Mouse (Mus musculus): ENCODE data around the gene Lingo2.

Gene Lingo2

DNA sequence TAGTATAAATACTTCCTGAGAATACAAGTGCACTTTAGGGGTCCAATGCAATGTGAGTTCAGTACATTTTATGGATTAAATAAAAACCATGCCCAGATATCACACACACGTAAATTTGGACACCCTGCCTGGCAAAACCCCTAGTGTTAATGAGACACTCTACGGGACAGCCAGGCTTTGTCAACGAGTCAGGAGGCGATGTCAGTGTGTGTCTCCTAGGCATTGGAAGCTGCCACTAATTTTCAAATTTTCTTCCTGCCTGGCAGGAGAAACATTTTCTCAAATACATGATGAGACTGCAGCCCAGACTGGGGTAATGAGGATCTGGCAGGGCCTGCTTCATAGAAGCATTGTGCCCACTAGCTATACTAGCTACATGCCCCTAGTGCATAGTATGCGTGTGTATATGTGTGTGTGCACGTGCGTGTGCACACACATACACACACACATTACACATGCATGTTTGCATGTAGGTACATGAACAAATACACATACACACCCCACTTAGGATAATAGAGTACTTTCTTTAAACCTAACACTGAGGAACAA lies 1128.2 kb downstream of the Lingo2 start:
- no peak for DNase-seq

DNA sequence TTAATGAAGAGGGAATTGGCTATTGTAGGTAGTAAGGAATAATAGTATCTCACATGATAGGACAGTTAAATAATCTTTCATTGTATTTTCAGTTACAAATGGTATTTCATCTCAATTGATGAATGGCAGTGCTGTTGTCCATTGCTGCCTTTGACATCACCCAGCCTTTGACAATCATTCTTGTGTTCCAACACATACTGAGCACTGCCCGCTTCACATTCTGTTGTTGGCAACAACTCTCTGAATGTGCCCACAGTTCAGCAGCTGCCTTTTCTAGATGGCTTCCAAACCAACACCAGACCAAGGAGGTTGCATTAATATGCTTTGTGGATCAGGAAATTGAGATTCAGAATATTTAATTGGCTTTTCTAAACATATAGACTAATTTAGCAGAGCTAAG lies 1130.8 kb downstream of the Lingo2 start:
- no peak for DNase-seq

DNA sequence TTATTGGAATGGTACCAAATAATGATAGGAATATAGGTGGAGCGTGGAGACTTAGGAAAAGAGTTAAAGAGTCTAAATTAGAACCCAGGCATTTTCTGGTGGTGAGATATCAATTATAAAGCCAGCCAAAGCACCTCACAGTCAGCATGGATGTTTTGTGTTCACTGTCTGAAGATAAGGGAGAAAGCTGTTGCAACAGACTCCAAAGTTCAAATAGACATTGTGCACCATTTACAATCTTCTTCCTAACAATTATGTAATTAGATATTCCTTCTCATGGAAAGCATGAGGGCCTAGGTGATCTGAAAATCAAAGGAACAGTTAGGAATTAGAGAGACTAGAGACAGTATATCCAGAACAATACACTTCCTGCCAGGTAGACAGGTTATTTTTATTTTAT lies 1136.8 kb downstream of the Lingo2 start:
- no peak for DNase-seq

DNA sequence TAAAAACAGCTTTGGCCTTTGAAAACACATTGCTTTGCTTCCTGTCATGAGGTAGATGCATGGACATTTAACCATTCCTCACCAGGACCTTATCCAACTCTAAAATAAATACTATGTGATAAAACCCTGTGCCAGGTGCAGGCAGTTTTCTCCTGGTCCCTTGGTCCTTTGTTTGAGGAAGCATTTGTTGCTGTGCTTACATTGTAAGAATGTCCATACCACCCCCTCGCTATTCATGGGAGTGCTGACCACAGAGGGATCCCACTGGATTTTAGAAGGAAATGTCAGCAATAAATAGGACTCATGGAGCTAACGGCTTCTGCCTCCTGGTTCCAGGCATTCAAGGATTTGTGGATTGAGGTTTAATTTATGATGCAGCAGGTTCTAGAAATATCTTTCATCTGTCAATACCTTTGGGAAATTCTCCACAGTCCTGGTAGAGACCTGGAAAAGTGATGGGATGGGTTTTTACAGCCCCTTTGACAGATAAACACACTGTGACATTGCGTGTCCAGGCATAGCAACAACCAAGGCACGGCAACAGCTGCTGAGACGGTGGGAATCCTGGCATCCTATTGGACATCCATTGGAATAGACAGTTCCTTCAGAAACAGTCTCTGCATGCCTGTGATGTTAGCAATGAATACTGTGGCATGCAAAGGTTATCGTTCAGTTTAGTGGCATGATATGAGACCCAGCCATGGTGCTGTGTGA lies 1143.9 kb downstream of the Lingo2 start:
- DNase-seq: no peak

DNA sequence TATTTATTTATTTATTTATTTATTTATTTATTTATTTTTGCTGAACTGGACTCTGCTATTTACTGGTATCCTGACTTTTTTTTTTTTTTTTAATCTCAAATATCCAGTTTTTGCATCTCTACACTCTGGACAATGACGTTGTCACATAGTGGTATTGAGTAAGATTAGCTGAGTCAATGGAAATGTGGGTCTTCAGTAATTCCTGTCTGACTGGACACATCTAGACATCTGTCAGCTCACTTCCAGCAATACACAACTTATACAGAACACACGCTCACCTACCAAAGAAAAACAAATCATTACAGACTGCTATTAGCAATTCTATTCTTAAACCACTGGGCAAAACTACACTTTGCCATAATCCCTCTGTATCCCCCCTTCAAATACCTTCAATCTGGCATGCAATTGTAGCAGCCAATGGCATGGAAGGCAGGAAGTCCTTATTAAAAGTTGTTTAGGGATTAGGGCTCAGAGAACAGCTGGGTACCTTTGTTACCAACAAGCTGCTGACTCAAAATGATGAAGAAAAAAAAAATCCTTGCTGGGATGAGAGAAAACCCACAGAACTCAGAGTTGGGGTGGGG lies 1144.6 kb downstream of the Lingo2 start:
- DNase-seq: peak; percentile 15

DNA sequence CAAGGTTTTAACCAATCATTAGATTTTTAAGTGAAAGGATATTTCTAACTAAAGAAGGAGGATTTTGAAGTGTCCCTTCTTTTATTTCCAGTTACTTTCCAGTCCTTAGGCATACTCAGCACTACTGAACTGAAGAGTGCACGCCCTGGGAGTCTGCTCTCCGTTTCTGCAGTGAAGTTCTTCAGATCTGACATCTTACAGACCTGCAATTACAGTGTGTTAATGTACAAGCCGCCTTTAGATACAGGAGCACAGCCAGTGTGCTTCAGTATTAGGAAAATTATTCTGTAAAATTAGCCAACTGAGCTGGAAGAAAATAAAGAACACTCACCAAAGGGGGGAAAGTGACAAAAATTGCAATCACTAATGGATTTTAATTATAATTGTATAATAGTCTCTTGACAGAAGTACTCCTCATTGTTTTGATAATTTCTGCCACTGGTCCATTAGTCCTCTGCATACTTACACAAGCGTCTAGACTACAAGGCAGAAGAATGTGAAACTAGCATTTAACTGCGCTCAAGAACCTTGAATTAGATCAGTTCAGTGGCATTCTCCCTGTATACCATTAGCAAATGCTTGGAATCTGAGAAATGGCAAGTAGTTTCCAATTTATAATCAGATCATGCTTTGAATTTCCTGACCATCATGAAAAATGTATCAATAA lies 1167.2 kb downstream of the Lingo2 start:
- no peak for DNase-seq

DNA sequence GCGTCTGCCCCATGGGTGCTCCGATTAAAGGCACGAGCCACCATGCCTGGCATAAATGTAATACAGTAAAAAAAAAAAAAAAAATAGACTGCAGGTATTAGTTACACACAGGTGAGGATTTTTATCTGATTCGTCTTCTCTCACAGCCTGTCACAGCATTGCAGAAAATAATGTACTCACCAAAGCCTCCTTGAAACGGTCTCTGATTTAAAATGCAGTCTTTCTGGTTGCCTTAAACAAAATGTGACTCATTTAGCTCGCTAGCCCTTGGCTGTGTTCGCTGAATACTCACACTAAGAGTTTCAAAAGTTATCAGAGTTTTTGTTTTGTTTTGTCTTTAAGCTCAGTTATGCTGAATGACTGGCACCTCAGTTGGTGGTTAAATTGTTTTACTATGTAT lies 1180.7 kb downstream of the Lingo2 start:
- DNase-seq: no peak

GRCm38 (mm10) chr4:35766905-35767304 lies 1184.6 kb downstream of the Lingo2 start:
- DNase-seq: no peak

DNA sequence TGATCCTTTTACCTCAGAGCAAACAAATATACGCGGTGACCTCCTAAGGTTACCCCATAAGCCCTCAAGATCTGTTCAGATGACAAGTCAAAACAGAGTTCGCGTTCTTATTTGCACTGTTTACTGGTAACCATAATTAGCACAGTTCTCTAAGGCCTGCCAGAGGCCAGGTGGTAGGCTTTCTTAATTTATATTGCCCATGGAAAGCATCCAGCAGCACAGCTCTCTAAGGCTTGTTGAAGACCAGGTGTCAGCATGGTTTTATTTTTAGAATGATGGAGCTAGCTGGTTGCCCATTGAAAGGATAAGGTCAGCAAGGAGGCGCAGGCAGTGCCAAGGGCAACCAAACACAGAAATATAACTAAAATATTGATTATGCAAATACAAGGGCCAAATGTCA lies 1190.4 kb downstream of the Lingo2 start:
- no peak for DNase-seq

DNA sequence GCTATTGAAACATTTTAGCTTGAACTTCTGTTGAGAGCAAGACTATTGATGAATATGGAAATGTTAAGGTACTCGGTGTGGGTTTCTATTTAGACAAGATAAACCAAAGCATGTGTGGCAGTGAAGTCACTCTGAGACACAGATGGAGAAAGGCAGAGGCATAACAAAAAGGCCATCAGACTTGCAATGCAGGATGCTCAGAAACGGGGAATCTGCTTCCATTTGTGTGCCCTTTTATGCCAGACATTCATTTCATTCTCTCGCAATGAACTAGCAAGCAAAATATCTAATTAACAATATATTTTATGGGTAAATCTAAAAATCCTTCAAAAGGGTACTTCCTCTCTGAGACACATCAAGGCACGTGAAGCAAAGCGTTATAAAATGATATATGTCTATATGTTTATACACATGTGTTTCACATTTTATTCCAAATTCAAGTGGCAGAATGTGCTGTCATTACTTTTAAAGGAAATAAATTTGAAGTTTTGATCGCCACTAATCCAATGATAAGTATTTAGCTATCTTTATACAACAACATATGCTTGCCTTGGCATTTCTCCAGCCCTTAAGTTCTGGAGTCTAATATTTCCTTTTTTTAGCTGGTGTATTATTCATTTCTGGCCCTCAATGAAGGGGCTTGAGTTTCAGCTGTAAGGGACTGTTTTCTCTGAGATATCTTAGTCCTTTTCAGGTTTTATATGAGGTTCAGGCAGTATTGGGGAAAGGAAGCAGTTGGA lies 1199.3 kb downstream of the Lingo2 start:
- no peak for DNase-seq

DNA sequence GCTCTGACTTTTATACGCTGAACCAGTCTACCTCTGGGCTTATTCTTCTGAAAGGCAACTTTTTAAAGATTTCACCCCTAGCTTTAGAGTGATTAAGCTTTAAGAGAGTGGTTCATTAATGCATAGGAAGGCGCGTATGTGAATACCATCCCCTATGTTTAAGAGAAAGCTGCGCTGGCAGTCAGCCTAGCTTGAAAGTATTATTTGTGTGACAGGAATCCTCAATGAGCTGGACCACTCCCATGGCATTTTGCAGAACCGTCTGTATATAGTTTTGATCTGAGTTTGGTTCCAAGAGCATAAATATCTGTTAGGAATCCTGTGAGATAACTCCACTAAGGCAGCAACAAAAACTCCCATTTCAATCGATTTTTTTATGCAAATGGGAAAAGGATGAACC lies 1204.9 kb downstream of the Lingo2 start:
- DNase-seq: no peak

DNA sequence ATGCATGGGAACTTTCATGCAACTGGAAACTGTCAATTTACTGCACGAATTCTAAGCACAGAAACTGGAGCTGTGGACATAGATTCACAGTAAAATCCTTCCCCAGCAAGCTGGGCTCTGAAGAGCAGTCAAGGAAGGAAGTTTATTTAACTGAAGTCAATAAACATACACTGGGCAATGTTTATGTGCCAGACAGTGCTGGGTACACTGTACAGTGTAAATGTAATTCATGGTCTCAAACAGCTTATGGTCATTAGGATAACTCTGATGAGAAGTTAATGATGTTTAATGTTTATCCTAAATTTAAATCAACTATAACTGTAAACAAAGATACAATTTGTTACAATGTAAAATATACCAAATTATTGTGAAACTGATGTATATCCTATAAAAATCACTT lies 1226.8 kb downstream of the Lingo2 start:
- no peak for DNase-seq

DNA sequence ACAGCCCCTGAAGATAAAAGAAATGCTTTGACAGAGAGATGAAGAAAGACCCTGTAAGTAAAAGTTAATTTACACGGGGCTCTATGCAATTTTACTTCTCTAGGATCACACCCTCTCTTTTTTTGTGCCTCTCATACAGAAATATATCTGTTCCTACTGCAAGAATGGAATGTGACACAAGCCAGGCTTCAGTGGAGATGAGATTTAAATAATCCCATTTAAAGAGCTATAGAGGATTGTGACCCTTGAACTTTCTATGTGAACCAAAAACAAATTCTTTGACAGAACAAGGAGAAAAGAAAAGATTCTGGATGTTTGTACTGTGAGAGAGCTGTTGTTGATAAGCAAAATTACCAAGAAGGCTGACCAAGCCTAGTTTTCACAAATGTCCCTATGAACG lies 1247.4 kb downstream of the Lingo2 start:
- no peak for DNase-seq

DNA sequence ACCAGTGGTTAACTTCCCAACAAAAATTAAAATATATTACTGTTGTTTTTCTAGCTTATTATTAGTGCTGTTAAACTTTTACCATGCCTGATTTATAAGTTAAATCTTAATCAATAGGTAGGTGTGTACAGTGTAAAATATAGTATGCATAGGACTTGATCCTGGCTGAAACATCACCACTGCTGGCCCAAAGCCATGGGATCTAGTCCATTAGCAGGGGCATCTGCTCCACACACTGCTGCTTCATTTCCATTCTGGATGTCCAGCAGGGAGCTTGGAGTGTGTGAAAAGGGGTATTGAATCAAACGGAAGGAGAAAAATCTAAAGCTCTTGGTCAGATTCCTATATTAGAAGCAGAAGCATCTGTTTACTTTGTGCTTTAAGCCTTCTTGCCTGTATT lies 1248.9 kb downstream of the Lingo2 start:
- DNase-seq: no peak

DNA sequence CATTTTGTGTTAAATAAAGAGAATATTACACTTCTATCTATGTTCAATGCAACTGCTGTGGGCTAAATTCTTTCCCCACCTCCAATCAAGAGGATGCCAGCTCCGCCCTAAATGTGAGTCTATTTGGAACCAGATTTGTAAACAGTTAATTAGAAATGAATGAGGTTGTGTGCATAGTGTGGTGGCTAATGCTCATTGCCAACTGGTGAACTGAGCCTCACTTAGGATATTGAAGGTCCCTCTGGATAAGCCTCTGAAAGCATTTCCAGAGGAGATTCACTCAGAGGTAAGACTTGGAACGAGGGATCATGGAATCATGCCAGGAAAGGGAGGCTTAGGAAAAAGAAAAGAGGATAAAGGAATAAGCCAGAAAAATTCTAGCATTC lies 1256.4 kb downstream of the Lingo2 start:
- peak; percentile 8 for DNase-seq

DNA sequence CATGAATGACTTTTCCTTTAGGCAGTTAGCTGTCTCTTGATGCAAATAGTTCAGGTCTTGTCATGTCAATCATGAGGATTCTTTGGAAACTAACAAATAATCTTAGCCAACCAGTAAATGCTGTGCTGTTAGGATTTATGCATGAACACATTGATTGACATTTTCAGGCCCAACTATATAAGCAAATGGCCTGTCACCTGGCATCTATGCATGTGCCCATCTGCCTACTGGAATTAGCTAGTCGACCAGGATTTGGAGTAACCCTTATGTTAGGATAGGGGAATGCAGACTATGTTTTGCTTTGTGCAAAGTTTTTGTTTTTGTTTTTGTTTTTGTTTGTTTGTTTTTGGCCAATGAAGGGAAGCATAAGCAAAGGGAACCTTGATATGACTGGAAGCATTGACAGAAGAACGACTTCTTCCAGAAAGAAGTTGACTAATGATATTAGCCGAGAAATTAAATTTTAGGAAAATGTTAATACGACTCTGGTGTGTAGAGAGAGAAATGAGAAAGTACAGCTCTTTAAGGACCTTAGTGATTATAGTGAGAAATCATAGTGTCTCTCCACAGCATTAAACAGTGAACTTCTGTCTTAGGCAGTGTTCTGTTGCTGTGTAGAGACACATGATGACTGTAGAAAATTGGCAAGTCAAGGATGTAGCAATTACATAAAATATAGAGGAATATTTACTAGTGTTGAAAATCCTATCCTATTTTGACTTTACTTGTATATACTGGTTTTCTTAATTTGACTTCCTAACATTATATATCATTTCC lies 1257.0 kb downstream of the Lingo2 start:
- DNase-seq: no peak

DNA sequence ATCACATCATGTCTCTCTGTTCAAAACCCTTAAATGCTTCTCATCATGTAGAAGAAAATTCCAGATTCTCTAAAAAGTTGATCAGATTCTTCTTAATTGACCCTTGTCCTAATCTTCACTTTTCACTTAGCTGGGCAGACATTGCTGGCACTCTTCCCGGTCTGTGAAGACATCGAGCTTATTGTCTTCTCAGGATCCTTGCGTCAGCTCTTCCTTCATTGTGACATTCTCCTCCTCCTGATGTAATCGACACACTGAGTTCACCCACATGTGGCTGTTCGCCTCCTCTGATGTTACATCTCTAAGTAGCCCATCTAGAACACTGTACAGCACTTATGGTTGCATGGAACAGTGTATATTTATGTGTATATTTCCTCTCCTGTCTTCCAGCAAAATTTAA lies 1261.0 kb downstream of the Lingo2 start:
- DNase-seq: peak; percentile 36

GRCm38 (mm10) chr4:35688498-35689240 lies 1262.9 kb downstream of the Lingo2 start:
- peak; percentile 57 for DNase-seq

Data from retina, postnatal 1 day (tissue).